Comparison of ENCODE assay signal across 7 mouse cellular contexts in genomic region chr5:124552558-124553307, GRCm38 (mm10). TPM values are rescaled to one million over a fixed set of nuclear protein-coding genes. Genes with fewer than 3 reads are reported as not detected.
A peak's percentile ranks its signal among the peaks of the same experiment; 100 is the strongest.
DNase-seq lines count a peak whose midpoint lies in the region; ATAC-seq lines count a peak whose summit lies in the region.

Ddx55 (plus strand) TSS chr5:124552864.

- no peaks in the 10 kb centered on the region for H3K27me3 ChIP-seq in intestine, embryonic 16.5 days (replicated peaks; ENCODE audit: control insufficient read depth, insufficient read depth, low read length)
- no peaks in the 10 kb centered on the region for H3K27me3 ChIP-seq in limb, embryonic 10.5 days (ENCODE audit: low read depth, poor library complexity, severe bottlenecking)
- H3K27me3 ChIP-seq in midbrain, embryonic 13.5 days = no peaks in the 10 kb centered on the region

- under 1% methylated on average over 66 of the region's 66 CpGs for WGBS in intestine, embryonic 16.5 days
- WGBS in limb, embryonic 10.5 days = under 1% methylated on average over 66 of the region's 66 CpGs
- WGBS in midbrain, embryonic 13.5 days = under 1% methylated on average over 66 of the region's 66 CpGs

- H3K27ac ChIP-seq in intestine, embryonic 16.5 days (ENCODE audit: low read length) = peak within 1 kb of the TSS; percentile 82
- H3K27ac ChIP-seq in limb, embryonic 10.5 days = peak within 1 kb of the TSS; percentile 81
- peak within 1 kb of the TSS; percentile 83 for H3K27ac ChIP-seq in midbrain, embryonic 13.5 days

- H3K4me3 ChIP-seq in intestine, embryonic 16.5 days (ENCODE audit: low read length) = peak within 1 kb of the TSS; percentile 92
- peak within 1 kb of the TSS; percentile 78 for H3K4me3 ChIP-seq in limb, embryonic 10.5 days
- peak within 1 kb of the TSS; percentile 88 for H3K4me3 ChIP-seq in midbrain, embryonic 13.5 days (replicated peaks)

- H3K9me3 ChIP-seq in intestine, embryonic 16.5 days (ENCODE audit: control insufficient read depth, low read length) = no peaks in the 10 kb centered on the region
- H3K9me3 ChIP-seq in limb, embryonic 10.5 days (replicated peaks) = no peaks in the 10 kb centered on the region
- no peaks in the 10 kb centered on the region for H3K9me3 ChIP-seq in midbrain, embryonic 13.5 days

- DNase-seq in adrenal gland, adult 8-10 months = peak; percentile 87
- peak; percentile 84 for DNase-seq in embryo, embryonic 11.5 days (ENCODE audit: low read depth, low spot score)
- DNase-seq in gastrocnemius, postnatal 4 days (ENCODE audit: low spot score in 2 of 2) = peak; percentile 86 to 89
- peak; percentile 93 for DNase-seq in limb, embryonic 10.5 days (ENCODE audit: low spot score)
- DNase-seq in spleen, adult 12 weeks (ENCODE audit: low spot score) = peak; percentile 81

- peak; percentile 89 for ATAC-seq in intestine, embryonic 16.5 days
- ATAC-seq in midbrain, embryonic 13.5 days = peak; percentile 95

- H3K4me1 ChIP-seq in intestine, embryonic 16.5 days (ENCODE audit: control insufficient read depth, insufficient read depth, low read length) = peaks cover 8% of the 10 kb centered on the region; the same call in 1 of the 2 replicates
- peaks cover 13% of the 10 kb centered on the region for H3K4me1 ChIP-seq in limb, embryonic 10.5 days
- peaks cover 17% of the 10 kb centered on the region for H3K4me1 ChIP-seq in midbrain, embryonic 13.5 days (replicated peaks)

- peak within 1 kb of the TSS; percentile 84 for H3K9ac ChIP-seq in intestine, embryonic 16.5 days (ENCODE audit: low read depth, low read length)
- peak within 1 kb of the TSS; percentile 82 for H3K9ac ChIP-seq in midbrain, embryonic 13.5 days (replicated peaks)

- H3K4me2 ChIP-seq in intestine, embryonic 16.5 days (ENCODE audit: low read depth, low read length) = peak within 1 kb of the TSS; percentile 71
- H3K4me2 ChIP-seq in midbrain, embryonic 13.5 days (replicated peaks) = peak within 1 kb of the TSS; percentile 77

- peaks cover 9% of the 10 kb centered on the region for H3K36me3 ChIP-seq in intestine, embryonic 16.5 days (ENCODE audit: control insufficient read depth, insufficient read depth, low read length)
- peaks cover 56% of the 10 kb centered on the region for H3K36me3 ChIP-seq in limb, embryonic 10.5 days
- peaks cover 45% of the 10 kb centered on the region for H3K36me3 ChIP-seq in midbrain, embryonic 13.5 days

RNA-seq across cellular contexts. Expression of gene Ddx55, which starts in this region (rescaled TPM):
- 10 to 100 TPM; 13.4 to 28.4 (median 22.0) TPM for total RNA-seq in adrenal gland, adult 8-10 months (2022)
- total RNA-seq in gastrocnemius, postnatal 4 days (2021) = 10 to 100 TPM in 1 of 2 experiments, 1 to 10 TPM in 1; 7.4 to 11.1 TPM
- polyA plus RNA-seq in intestine, embryonic 16.5 days (2015; fragmentation: Nextera tagmentation; extraction: Ambion mirVana) = 12.5 and 14.5 TPM in 2 replicates
- polyA plus RNA-seq in limb, embryonic 10.5 days (2016; fragmentation: Nextera tagmentation; extraction: Ambion mirVana) = 17.0 and 18.0 TPM in 2 replicates
- polyA plus RNA-seq in midbrain, embryonic 13.5 days (2015; fragmentation: Nextera tagmentation; extraction: Ambion mirVana) = 28.0 and 28.2 TPM in 2 replicates

Comparison
In these comparisons a context has a peak if more than half of its experiments do, and no peak if none do; other contexts are left out.
1. Peak in every context shown above with its lines: DNase-seq, ATAC-seq, H3K4me3 ChIP-seq and H3K27ac ChIP-seq.